Mouse (Mus musculus): Measurements from ENCODE around the gene Rac2. TPM values are rescaled to one million over a fixed set of nuclear protein-coding genes. Genes with fewer than 3 reads are reported as not detected.

Rac2 gene
- polyA plus RNA-seq, 1 experiment: 156 TPM

DNA sequence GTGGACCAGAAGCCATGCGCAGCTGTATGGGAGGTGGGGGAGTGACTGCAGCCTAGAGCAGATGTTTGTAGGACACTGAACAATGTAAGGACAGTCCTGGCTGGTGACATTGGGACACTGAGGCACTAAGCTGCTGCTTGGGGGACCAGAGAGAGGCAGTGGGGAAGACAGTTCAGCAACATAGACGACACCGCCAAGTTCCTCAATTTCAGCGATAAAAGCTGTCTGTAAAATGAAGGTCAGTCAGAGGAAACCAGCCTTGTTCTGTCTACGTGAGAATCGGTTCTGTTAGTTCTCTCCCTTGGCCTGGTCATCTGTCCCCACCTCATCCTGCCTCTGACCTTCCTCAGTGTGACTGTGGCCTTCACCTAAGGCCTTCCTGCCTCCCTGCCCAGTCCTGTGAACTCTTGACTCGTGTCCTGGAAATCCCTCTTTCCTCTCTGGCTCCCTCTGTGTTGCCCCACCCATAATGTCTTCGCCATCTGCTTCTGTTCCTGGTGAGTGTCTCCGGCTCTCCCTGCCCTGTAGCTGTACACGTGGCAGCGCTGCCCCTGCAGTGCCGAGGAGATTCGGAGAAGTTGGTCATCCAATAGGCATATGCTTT lies 52.4 kb downstream of the Rac2 start:
- Histone ChIP-seq H3K4me1 (ENCODE audit: control insufficient read depth, insufficient read depth, low read length) (peaks cover 1% of the 10 kb centered on the region; the same call in 1 of the 2 replicates), H3K4me3 (replicated peaks; ENCODE audit: control insufficient read depth, low read depth, low read length) (no peak overlapping the region), H3K27ac (ENCODE audit: control insufficient read depth, insufficient read depth, low read depth, low read length, poor library complexity) (no peak overlapping the region)
- 38% methylated on average over 13 of the region's 13 CpGs for WGBS
- no peak for TF ChIP-seq POLR2A (IDR thresholded peaks at IDR 0.05; ENCODE audit: borderline replicate concordance, control insufficient read depth, low read depth, low read length)
- no peak for TF ChIP-seq CTCF (IDR thresholded peaks at IDR 0.05; ENCODE audit: control insufficient read depth, insufficient read depth, low read length)

DNA sequence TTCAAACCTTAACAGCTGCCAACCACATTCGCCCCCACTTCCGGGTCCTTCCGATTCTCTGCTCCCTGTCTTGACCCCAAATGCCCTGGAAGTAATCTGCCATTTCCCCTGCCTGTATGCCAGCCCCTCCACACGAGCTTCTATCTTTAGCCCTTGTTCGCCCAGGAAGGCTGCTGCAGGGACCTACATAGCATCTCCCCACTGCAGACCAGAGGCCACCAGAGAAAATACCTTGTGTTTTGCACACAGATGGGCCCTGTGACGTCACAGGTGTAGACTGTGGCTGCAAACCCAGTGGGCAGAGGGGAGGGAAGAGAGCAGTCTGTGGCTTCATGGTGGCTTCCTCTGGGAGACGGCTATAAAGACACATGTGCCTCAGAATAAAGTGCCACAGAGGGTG lies 54.4 kb downstream of the Rac2 start:
- H3K27ac ChIP-seq (ENCODE audit: control insufficient read depth, insufficient read depth, low read depth, low read length, poor library complexity): no peak overlapping the region
- peaks cover 1% of the 10 kb centered on the region; the same call in 1 of the 2 replicates for H3K4me1 ChIP-seq (ENCODE audit: control insufficient read depth, insufficient read depth, low read length)

DNA sequence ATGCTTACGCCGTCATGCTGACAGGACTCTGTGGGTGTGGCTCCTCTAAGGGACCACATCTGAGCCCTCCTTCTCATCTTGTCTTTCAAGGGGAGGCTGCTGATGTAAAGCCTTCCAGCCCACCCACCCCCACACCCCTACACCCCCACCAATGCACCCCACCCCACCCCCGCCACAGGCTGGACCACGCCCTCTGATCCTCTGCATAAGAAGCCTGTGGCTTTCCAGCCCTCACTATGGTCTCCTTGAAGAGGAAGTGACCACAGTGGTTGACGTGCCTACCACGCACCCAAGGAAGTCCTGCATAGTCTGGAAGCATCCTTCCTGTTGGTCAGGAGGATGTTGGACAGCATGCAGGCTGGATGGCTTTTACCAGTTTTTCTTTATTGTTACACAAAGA lies 56.8 kb downstream of the Rac2 start:
- no peak overlapping the region for H3K4me3 ChIP-seq (replicated peaks; ENCODE audit: control insufficient read depth, low read depth, low read length)
- H3K27ac ChIP-seq (ENCODE audit: control insufficient read depth, insufficient read depth, low read depth, low read length, poor library complexity): no peak overlapping the region
- peaks cover 1% of the 10 kb centered on the region; the same call in 1 of the 2 replicates for H3K4me1 ChIP-seq (ENCODE audit: control insufficient read depth, insufficient read depth, low read length)
- WGBS: 42% methylated on average over 6 of the region's 6 CpGs
- no peak for TF ChIP-seq POLR2A (IDR thresholded peaks at IDR 0.05; ENCODE audit: borderline replicate concordance, control insufficient read depth, low read depth, low read length)
- TF ChIP-seq CTCF (IDR thresholded peaks at IDR 0.05; ENCODE audit: control insufficient read depth, insufficient read depth, low read length): no peak

More for the DNA sequence above, 54.4 kb downstream of the Rac2 start:
- no peak for TF ChIP-seq POLR2A (IDR thresholded peaks at IDR 0.05; ENCODE audit: borderline replicate concordance, control insufficient read depth, low read depth, low read length)
- TF ChIP-seq CTCF (IDR thresholded peaks at IDR 0.05; ENCODE audit: control insufficient read depth, insufficient read depth, low read length): no peak
- WGBS: 36% methylated on average over 7 of the region's 7 CpGs
- H3K4me3 ChIP-seq (replicated peaks; ENCODE audit: control insufficient read depth, low read depth, low read length): no peak overlapping the region

DNA sequence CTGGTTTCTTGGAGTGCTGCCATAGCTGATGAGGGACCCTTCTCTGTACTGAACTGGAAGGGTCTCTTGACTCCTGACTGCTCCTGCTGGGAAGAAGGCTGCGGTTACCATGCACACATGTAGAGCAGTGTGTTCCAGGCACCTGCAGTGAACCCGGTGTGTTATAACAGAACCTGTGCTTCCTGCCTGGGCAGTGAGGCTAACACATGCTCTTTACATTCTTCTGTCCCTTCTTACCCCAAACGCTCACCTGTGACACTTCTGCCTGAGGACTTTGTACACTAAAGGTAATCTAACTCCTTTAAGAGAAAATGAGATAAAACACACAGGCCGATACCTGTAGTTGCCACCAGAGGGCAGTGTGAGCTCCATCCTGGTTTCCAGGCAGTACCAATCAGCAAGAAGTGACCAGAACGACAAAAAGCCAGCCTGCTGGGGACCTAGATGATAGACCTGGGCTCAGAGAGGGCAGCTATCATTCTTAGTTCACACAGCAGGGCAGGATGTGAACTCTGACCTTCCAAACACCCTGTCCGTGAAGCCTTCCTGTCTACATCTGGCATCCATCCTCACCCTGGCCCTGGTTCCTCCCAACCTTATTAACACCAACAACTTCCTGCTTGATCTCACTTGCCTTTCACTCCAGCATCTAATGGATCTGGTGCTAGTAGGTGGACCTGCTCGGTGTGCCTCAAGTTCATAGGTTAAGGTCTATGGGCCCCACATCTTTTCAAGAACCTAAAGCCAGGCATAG lies 58.0 kb downstream of the Rac2 start:
- H3K27ac ChIP-seq (ENCODE audit: control insufficient read depth, insufficient read depth, low read depth, low read length, poor library complexity): no peak overlapping the region
- 28% methylated on average over 7 of the region's 7 CpGs for WGBS
- TF ChIP-seq CTCF (IDR thresholded peaks at IDR 0.05; ENCODE audit: control insufficient read depth, insufficient read depth, low read length) (peak; percentile 91), POLR2A (IDR thresholded peaks at IDR 0.05; ENCODE audit: borderline replicate concordance, control insufficient read depth, low read depth, low read length) (no peak)

DNA sequence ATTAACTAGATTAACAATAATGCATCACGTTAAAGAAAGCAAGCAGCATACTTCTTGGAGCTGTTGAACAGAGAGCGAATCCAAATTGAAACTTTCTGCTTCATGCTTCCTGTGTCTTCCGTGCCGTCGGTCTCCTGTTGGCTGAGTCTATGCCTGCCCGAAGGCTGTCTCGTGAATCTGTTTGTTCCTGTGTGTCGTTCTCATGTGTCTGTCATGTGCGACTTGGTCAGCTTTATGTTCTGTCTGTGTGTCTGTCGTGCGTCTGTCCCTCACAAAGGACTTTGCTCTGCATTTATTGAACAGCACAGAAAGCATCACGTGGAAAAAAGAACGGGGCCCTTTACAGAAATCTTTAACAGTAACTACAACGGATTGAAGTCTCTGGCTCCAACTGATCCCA lies 59.6 kb downstream of the Rac2 start:
- H3K27ac ChIP-seq (ENCODE audit: control insufficient read depth, insufficient read depth, low read depth, low read length, poor library complexity): no peak overlapping the region
- no peaks in the 10 kb centered on the region; the same call in 1 of the 2 replicates for H3K4me1 ChIP-seq (ENCODE audit: control insufficient read depth, insufficient read depth, low read length)
- no peak overlapping the region for H3K4me3 ChIP-seq (replicated peaks; ENCODE audit: control insufficient read depth, low read depth, low read length)
- TF ChIP-seq POLR2A (IDR thresholded peaks at IDR 0.05; ENCODE audit: borderline replicate concordance, control insufficient read depth, low read depth, low read length): no peak
- no peak for TF ChIP-seq CTCF (IDR thresholded peaks at IDR 0.05; ENCODE audit: control insufficient read depth, insufficient read depth, low read length)
- 88% methylated on average over 14 of the region's 14 CpGs for WGBS

More for the DNA sequence above, 58.0 kb downstream of the Rac2 start:
- Histone ChIP-seq H3K4me3 (replicated peaks; ENCODE audit: control insufficient read depth, low read depth, low read length) (no peak overlapping the region), H3K4me1 (ENCODE audit: control insufficient read depth, insufficient read depth, low read length) (no peaks in the 10 kb centered on the region; the same call in 1 of the 2 replicates)

DNA sequence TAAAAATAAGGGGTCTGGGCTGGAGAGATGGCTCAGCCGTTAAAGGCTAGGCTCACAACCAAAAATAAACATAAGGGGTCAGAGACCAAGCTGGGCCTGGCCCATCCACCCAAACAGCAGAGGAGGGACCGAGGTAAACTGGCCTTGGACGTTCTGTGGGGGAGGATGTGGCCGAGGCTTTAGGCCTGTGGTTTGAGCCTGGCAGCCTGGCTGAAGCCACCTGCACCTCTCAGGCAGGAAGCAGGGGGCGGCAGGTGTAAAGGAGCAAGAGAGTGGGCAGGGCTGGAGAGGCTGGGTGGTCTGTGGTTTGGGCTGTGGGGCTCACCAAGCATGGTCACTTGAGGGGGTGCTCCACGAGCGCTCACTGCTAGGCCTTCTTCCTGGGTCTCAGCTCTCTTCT lies 60.6 kb downstream of the Rac2 start:
- H3K4me1 ChIP-seq (ENCODE audit: control insufficient read depth, insufficient read depth, low read length): no peaks in the 10 kb centered on the region; the same call in 1 of the 2 replicates
- 39% methylated on average over 7 of the region's 7 CpGs for WGBS
- no peak overlapping the region; the same call in 1 of the 2 replicates for H3K27ac ChIP-seq (ENCODE audit: control insufficient read depth, insufficient read depth, low read depth, low read length, poor library complexity)

DNA sequence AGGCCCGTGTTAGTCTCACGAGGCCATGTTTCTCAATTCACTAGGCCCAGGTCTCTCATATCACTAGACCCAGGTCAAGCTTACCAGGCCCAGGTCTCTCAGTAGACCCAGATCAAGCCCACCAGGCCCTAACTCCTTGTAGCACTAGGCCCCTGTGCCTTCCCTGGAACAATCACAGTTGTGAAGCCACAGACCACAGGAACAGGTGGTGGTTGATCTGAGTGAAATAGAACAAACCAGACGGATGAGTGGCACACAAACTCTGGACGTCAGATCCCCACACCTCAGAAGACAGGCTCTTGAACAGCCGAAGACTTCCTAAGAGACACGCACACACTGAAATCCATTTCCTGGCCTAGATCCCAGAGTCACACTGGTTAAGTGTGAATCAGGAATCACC lies 61.8 kb downstream of the Rac2 start:
- no peak for TF ChIP-seq POLR2A (IDR thresholded peaks at IDR 0.05; ENCODE audit: borderline replicate concordance, control insufficient read depth, low read depth, low read length)
- no peak for TF ChIP-seq CTCF (IDR thresholded peaks at IDR 0.05; ENCODE audit: control insufficient read depth, insufficient read depth, low read length)
- Histone ChIP-seq H3K4me1 (ENCODE audit: control insufficient read depth, insufficient read depth, low read length) (no peaks in the 10 kb centered on the region; the same call in 1 of the 2 replicates), H3K27ac (ENCODE audit: control insufficient read depth, insufficient read depth, low read depth, low read length, poor library complexity) (no peak overlapping the region), H3K4me3 (replicated peaks; ENCODE audit: control insufficient read depth, low read depth, low read length) (no peak overlapping the region)
- 46% methylated on average over 6 of the region's 6 CpGs for WGBS

More for the DNA sequence above, 60.6 kb downstream of the Rac2 start:
- TF ChIP-seq POLR2A (IDR thresholded peaks at IDR 0.05; ENCODE audit: borderline replicate concordance, control insufficient read depth, low read depth, low read length): no peak
- TF ChIP-seq CTCF (IDR thresholded peaks at IDR 0.05; ENCODE audit: control insufficient read depth, insufficient read depth, low read length): no peak
- H3K4me3 ChIP-seq (replicated peaks; ENCODE audit: control insufficient read depth, low read depth, low read length): no peak overlapping the region

DNA sequence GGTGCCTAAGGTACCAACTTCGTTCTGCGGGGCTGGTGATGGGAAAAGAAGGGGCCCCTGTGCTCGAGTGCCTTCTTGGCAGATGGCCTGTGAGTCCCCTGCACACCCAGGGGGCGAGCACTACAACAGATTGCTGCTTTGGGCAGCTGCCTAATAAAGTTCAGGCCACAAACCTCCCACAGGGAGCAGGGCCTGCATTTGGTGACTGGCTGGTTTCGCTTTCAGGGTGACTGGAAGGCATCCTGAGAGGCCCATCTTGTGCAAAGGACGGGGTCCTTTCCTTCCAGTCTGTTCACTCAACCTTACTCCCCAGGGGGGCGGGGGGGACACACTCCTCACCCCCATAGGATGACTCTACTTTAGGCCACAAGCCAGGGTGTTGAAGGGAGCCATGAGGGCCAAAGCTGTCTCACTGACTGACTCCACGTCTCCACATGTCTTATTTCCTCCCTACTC lies 62.4 kb downstream of the Rac2 start:
- H3K27ac ChIP-seq (ENCODE audit: control insufficient read depth, insufficient read depth, low read depth, low read length, poor library complexity): no peak overlapping the region
- no peak overlapping the region for H3K4me3 ChIP-seq (replicated peaks; ENCODE audit: control insufficient read depth, low read depth, low read length)
- H3K4me1 ChIP-seq (ENCODE audit: control insufficient read depth, insufficient read depth, low read length): no peaks in the 10 kb centered on the region; the same call in 1 of the 2 replicates
- no peak for TF ChIP-seq POLR2A (IDR thresholded peaks at IDR 0.05; ENCODE audit: borderline replicate concordance, control insufficient read depth, low read depth, low read length)
- TF ChIP-seq CTCF (IDR thresholded peaks at IDR 0.05; ENCODE audit: control insufficient read depth, insufficient read depth, low read length): no peak
- 37% methylated on average over 8 of the region's 8 CpGs for WGBS

Data from bone marrow, adult 2 months (tissue).